Comparison of ENCODE assay signal across 9 mouse cellular contexts in genomic region chr6:37429849-37430470, GRCm38 (mm10). TPM values are rescaled to one million over a fixed set of nuclear protein-coding genes. Genes with fewer than 3 reads are reported as not detected.
DNase-seq lines count a peak whose midpoint lies in the region; ATAC-seq lines count a peak whose summit lies in the region.
"Had no signal": no experiment of that assay in that cellular context is flagged by ENCODE, and none has a peak within 500 bp of the region (broad histone marks: within the 10 kb centered on the region; RNA-seq: fewer than 3 reads in every experiment).

No protein-coding gene starts in this region.

- WGBS in forebrain, embryonic 15.5 days: 80% methylated on average over 3 of the region's 3 CpGs
- WGBS in forebrain, embryonic 12.5 days: 91% methylated on average over 3 of the region's 3 CpGs
- WGBS in kidney, embryonic 16.5 days: 71% methylated on average over 3 of the region's 3 CpGs
- 79% methylated on average over 3 of the region's 3 CpGs for WGBS in embryonic facial prominence, embryonic 15.5 days
- 90% methylated on average over 3 of the region's 3 CpGs for WGBS in liver, embryonic 16.5 days (ENCODE audit: insufficient replicate concordance)

- DNase-seq in kidney, adult 9 months: no peak
- DNase-seq in cerebellum, postnatal 36 days: no peak

- H3K4me3 ChIP-seq in forebrain, embryonic 15.5 days: no peak overlapping the region
- H3K4me3 ChIP-seq in forebrain, embryonic 12.5 days (replicated peaks): no peak overlapping the region
- peak overlapping the region; percentile 19; the same call in 1 of the 2 replicates for H3K4me3 ChIP-seq in kidney, embryonic 16.5 days (ENCODE audit: low read length)
- no peak overlapping the region for H3K4me3 ChIP-seq in embryonic facial prominence, embryonic 15.5 days (replicated peaks)
- no peak overlapping the region for H3K4me3 ChIP-seq in liver, embryonic 16.5 days (ENCODE audit: low read depth, low read length)
- H3K4me3 ChIP-seq: midbrain, embryonic 10.5 days had no signal

- H3K9ac ChIP-seq in forebrain, embryonic 15.5 days (replicated peaks): no peak overlapping the region
- no peak overlapping the region for H3K9ac ChIP-seq in forebrain, embryonic 12.5 days
- peak overlapping the region; percentile 58 for H3K9ac ChIP-seq in kidney, embryonic 16.5 days (replicated peaks; ENCODE audit: low read length)
- H3K9ac ChIP-seq in embryonic facial prominence, embryonic 15.5 days: no peak overlapping the region
- no peak overlapping the region for H3K9ac ChIP-seq in liver, embryonic 16.5 days (ENCODE audit: low read depth, low read length)

- H3K9me3 ChIP-seq in forebrain, embryonic 15.5 days: no peaks in the 10 kb centered on the region
- H3K9me3 ChIP-seq in forebrain, embryonic 12.5 days: no peaks in the 10 kb centered on the region
- H3K9me3 ChIP-seq in kidney, embryonic 16.5 days (ENCODE audit: low read length): no peaks in the 10 kb centered on the region
- H3K9me3 ChIP-seq in embryonic facial prominence, embryonic 15.5 days (replicated peaks): no peaks in the 10 kb centered on the region
- H3K9me3 ChIP-seq in liver, embryonic 16.5 days (replicated peaks; ENCODE audit: control insufficient read depth, low read length): no peaks in the 10 kb centered on the region
- H3K9me3 ChIP-seq: midbrain, embryonic 10.5 days had no signal

- H3K27me3 ChIP-seq in forebrain, embryonic 15.5 days: no peaks in the 10 kb centered on the region
- no peaks in the 10 kb centered on the region for H3K27me3 ChIP-seq in forebrain, embryonic 12.5 days
- no peaks in the 10 kb centered on the region for H3K27me3 ChIP-seq in kidney, embryonic 16.5 days (ENCODE audit: insufficient read depth, low read length)
- no peaks in the 10 kb centered on the region for H3K27me3 ChIP-seq in embryonic facial prominence, embryonic 15.5 days
- no peaks in the 10 kb centered on the region for H3K27me3 ChIP-seq in liver, embryonic 16.5 days (ENCODE audit: control insufficient read depth, insufficient read depth, low read depth, low read length)

- H3K4me2 ChIP-seq in forebrain, embryonic 15.5 days (replicated peaks): no peak overlapping the region
- no peak overlapping the region for H3K4me2 ChIP-seq in forebrain, embryonic 12.5 days
- peak overlapping the region; percentile 46 for H3K4me2 ChIP-seq in kidney, embryonic 16.5 days (replicated peaks; ENCODE audit: low read depth, low read length)
- no peak overlapping the region for H3K4me2 ChIP-seq in embryonic facial prominence, embryonic 15.5 days (replicated peaks)
- H3K4me2 ChIP-seq in liver, embryonic 16.5 days (ENCODE audit: low read depth, low read length): no peak overlapping the region

- H3K36me3 ChIP-seq in forebrain, embryonic 15.5 days: no peaks in the 10 kb centered on the region
- H3K36me3 ChIP-seq in forebrain, embryonic 12.5 days (replicated peaks): no peaks in the 10 kb centered on the region
- no peaks in the 10 kb centered on the region for H3K36me3 ChIP-seq in kidney, embryonic 16.5 days (ENCODE audit: insufficient read depth, low read length)
- H3K36me3 ChIP-seq in embryonic facial prominence, embryonic 15.5 days: 0 out of 2 replicates have a peak, but pooled peaks cover 4% of the 10 kb centered on the region
- H3K36me3 ChIP-seq in liver, embryonic 16.5 days (ENCODE audit: control insufficient read depth, insufficient read depth): no peaks in the 10 kb centered on the region
- H3K36me3 ChIP-seq: midbrain, embryonic 10.5 days had no signal

- 0 out of 2 replicates have a peak, but pooled peaks cover 16% of the 10 kb centered on the region for H3K4me1 ChIP-seq in forebrain, embryonic 15.5 days
- peaks cover 12% of the 10 kb centered on the region for H3K4me1 ChIP-seq in forebrain, embryonic 12.5 days
- H3K4me1 ChIP-seq in kidney, embryonic 16.5 days (ENCODE audit: insufficient read depth, low read length): peaks cover 91% of the 10 kb centered on the region
- H3K4me1 ChIP-seq in embryonic facial prominence, embryonic 15.5 days: peaks cover 74% of the 10 kb centered on the region
- H3K4me1 ChIP-seq in liver, embryonic 16.5 days (ENCODE audit: control insufficient read depth, low read depth, low read length): peaks cover 23% of the 10 kb centered on the region

- no peak overlapping the region for H3K27ac ChIP-seq in forebrain, embryonic 15.5 days (replicated peaks)
- H3K27ac ChIP-seq in forebrain, embryonic 12.5 days: no peak overlapping the region
- H3K27ac ChIP-seq in kidney, embryonic 16.5 days (ENCODE audit: low read length): peak overlapping the region; percentile 98
- H3K27ac ChIP-seq in embryonic facial prominence, embryonic 15.5 days (replicated peaks): peak overlapping the region; percentile 93
- H3K27ac ChIP-seq in liver, embryonic 16.5 days (ENCODE audit: low read length): peak overlapping the region; percentile 35; the same call in 1 of the 2 replicates

- ATAC-seq in forebrain, embryonic 15.5 days (replicated peaks): 0 out of 2 replicates have a peak, but pooled peaks have one; percentile 29
- no peak for ATAC-seq in forebrain, embryonic 12.5 days (ENCODE audit: low FRiP score)
- ATAC-seq in kidney, embryonic 16.5 days (ENCODE audit: low FRiP score, low TSS enrichment): no peak
- no peak for ATAC-seq in embryonic facial prominence, embryonic 15.5 days (ENCODE audit: insufficient number of reproducible peaks, low FRiP score, low TSS enrichment, low read depth)
- no peak for ATAC-seq in liver, embryonic 16.5 days (ENCODE audit: low read depth)
- no peak for ATAC-seq in granulocyte monocyte progenitor cell, adult 5-6 weeks (replicated peaks; ENCODE audit: poor library complexity, severe bottlenecking)

RNA-seq across cellular contexts. Expression of gene Creb3l2, which starts 12.0 kb away (rescaled TPM):
- polyA plus RNA-seq in forebrain, embryonic 15.5 days (2015; fragmentation: Nextera tagmentation; extraction: Ambion mirVana): 2.7 and 2.9 TPM in 2 replicates
- polyA plus RNA-seq in forebrain, embryonic 12.5 days (2016; fragmentation: Nextera tagmentation; extraction: Ambion mirVana): 5.5 and 5.7 TPM in 2 replicates
- 31.7 and 34.9 TPM in 2 replicates for polyA plus RNA-seq in kidney, embryonic 16.5 days (2015; fragmentation: Nextera tagmentation; extraction: Ambion mirVana)
- 27.3 and 28.1 TPM in 2 replicates for polyA plus RNA-seq in embryonic facial prominence, embryonic 15.5 days (2015; fragmentation: Nextera tagmentation; extraction: Ambion mirVana)
- polyA plus RNA-seq in liver, embryonic 16.5 days (2015; fragmentation: Nextera tagmentation; extraction: Ambion mirVana): 3.1 and 3.6 TPM in 2 replicates
- 12.1 and 12.4 TPM in 2 replicates for total RNA-seq in granulocyte monocyte progenitor cell, adult 5-6 weeks (2014; fragmentation: Nextera tagmentation)
- total RNA-seq in granulocyte monocyte progenitor cell, adult 5-6 weeks (2017): 3.9 and 4.2 TPM in 2 replicates

Comparison
In these comparisons a context has a peak if more than half of its experiments do, and no peak if none do; other contexts are left out.
1. H3K27ac ChIP-seq: peak in kidney, embryonic 16.5 days (single experiment), embryonic facial prominence, embryonic 15.5 days (single experiment) and liver, embryonic 16.5 days (single experiment); none in forebrain, embryonic 15.5 days (single experiment) and forebrain, embryonic 12.5 days (single experiment).